Comparison of ENCODE assay signal across 20 mouse cellular contexts in genomic region chr7:12792624-12793023, GRCm38 (mm10). TPM values are rescaled to one million over a fixed set of nuclear protein-coding genes. Genes with fewer than 3 reads are reported as not detected.
A peak's percentile ranks its signal among the peaks of the same experiment; 100 is the strongest.
DNase-seq lines count a peak whose midpoint lies in the region; ATAC-seq and TF ChIP-seq lines count a peak whose summit lies in the region.
"Not testable (repeated sequence)": the region's sequence is repeated elsewhere in the genome, so short reads cannot be mapped to it uniquely, and the experiment has no call there.
"Had no signal": no experiment of that assay in that cellular context is flagged by ENCODE, and none has a peak within 500 bp of the region (broad histone marks: within the 10 kb centered on the region; RNA-seq: fewer than 3 reads in every experiment).

No protein-coding gene starts in this region.

- not testable (repeated sequence) for H3K4me1 ChIP-seq in limb, embryonic 10.5 days; testis, adult 2 months (ENCODE audit: control insufficient read depth, insufficient read depth, low read length)

- DNase-seq in B cell, adult 2 months = peak; percentile 9 to 20
- peak; percentile 75 for DNase-seq in heart, adult 11 months
- DNase-seq in limb, embryonic 10.5 days (ENCODE audit: low spot score) = peak; percentile 19

- TF ChIP-seq CTCF in testis, adult 2 months (IDR thresholded peaks at IDR 0.05; ENCODE audit: control insufficient read depth, insufficient read depth, insufficient replicate concordance, low read depth, low read length) = not testable (repeated sequence)

- WGBS in limb, embryonic 10.5 days = 89% methylated on average over 11 of the region's 11 CpGs

- H3K9me3 ChIP-seq in limb, embryonic 10.5 days (replicated peaks) = not testable (repeated sequence)

- TF ChIP-seq POLR2A in testis, adult 2 months (IDR thresholded peaks at IDR 0.05; ENCODE audit: control insufficient read depth, low read depth, low read length) = not testable (repeated sequence)

- ATAC-seq in common myeloid progenitor, adult 5-6 weeks (replicated peaks; ENCODE audit: low read depth, poor library complexity, severe bottlenecking) = peak; percentile 91
- ATAC-seq in megakaryocyte progenitor cell, adult 5-6 weeks (replicated peaks; ENCODE audit: poor library complexity) = peak; percentile 90

- not testable (repeated sequence) for H3K27me3 ChIP-seq in limb, embryonic 10.5 days (ENCODE audit: low read depth, poor library complexity, severe bottlenecking); testis, adult 2 months (ENCODE audit: control insufficient read depth, insufficient read depth, low read length)

- H3K36me3 ChIP-seq in limb, embryonic 10.5 days; testis, adult 2 months (ENCODE audit: control insufficient read depth, insufficient read depth, low read length): not testable (repeated sequence)

- H3K27ac ChIP-seq in limb, embryonic 10.5 days; testis, adult 2 months (ENCODE audit: control insufficient read depth, insufficient read depth, low read depth, low read length): not testable (repeated sequence)

- not testable (repeated sequence) for H3K4me3 ChIP-seq in limb, embryonic 10.5 days
- H3K4me3 ChIP-seq in testis, adult 2 months (ENCODE audit: control insufficient read depth, low read depth, low read length) = peak overlapping the region; percentile 56

RNA-seq across cellular contexts. Expression of gene Zscan18, which starts 10.8 kb away (rescaled TPM):
- total RNA-seq in common myeloid progenitor, adult 5-6 weeks (2017) = 2.7 and 5.7 TPM in 2 replicates
- 13.8 and 15.7 TPM in 2 replicates for polyA plus RNA-seq in limb, embryonic 10.5 days (2016; fragmentation: Nextera tagmentation; extraction: Ambion mirVana)
- 0.95 and 2.0 TPM in 2 replicates for total RNA-seq in megakaryocyte progenitor cell, adult 5-6 weeks (2015)
- 1.1 and 1.7 TPM in 2 replicates for total RNA-seq in megakaryocyte progenitor cell, adult 5-6 weeks (2017)
- polyA plus RNA-seq in testis, adult 2 months (2012; rRNA removed) = 7.6 and 9.0 TPM in 2 replicates
- polyA plus RNA-seq: erythroblast, embryonic 14.5 days; G1E had no signal

RNA-seq across cellular contexts. Expression of gene Zfp329, which starts 26.0 kb away (rescaled TPM):
- total RNA-seq in common myeloid progenitor, adult 5-6 weeks (2017) = 9.8 and 11.9 TPM in 2 replicates
- polyA plus RNA-seq in limb, embryonic 10.5 days (2016; fragmentation: Nextera tagmentation; extraction: Ambion mirVana) = 14.8 and 16.8 TPM in 2 replicates
- total RNA-seq in megakaryocyte progenitor cell, adult 5-6 weeks (2015) = 6.5 and 7.5 TPM in 2 replicates
- total RNA-seq in megakaryocyte progenitor cell, adult 5-6 weeks (2017) = 6.2 and 7.8 TPM in 2 replicates
- 2.0 and 3.0 TPM in 2 replicates for polyA plus RNA-seq in testis, adult 2 months (2012; rRNA removed)

RNA-seq across cellular contexts. Expression of gene Zfp110, which starts 41.9 kb away (rescaled TPM):
- 25.2 and 44.3 TPM in 2 replicates for total RNA-seq in common myeloid progenitor, adult 5-6 weeks (2017)
- 30.4 and 32.6 TPM in 2 replicates for polyA plus RNA-seq in limb, embryonic 10.5 days (2016; fragmentation: Nextera tagmentation; extraction: Ambion mirVana)
- 26.4 and 30.9 TPM in 2 replicates for total RNA-seq in megakaryocyte progenitor cell, adult 5-6 weeks (2015)
- total RNA-seq in megakaryocyte progenitor cell, adult 5-6 weeks (2017) = 31.2 and 36.8 TPM in 2 replicates
- polyA plus RNA-seq in testis, adult 2 months (2012; rRNA removed) = 33.3 and 34.2 TPM in 2 replicates

RNA-seq across cellular contexts. Expression of gene Vmn2r56, which starts 57.8 kb away (rescaled TPM):
- total RNA-seq in common myeloid progenitor, adult 5-6 weeks (2017) = not detected in 2 replicates
- not detected in 2 replicates for polyA plus RNA-seq in limb, embryonic 10.5 days (2016; fragmentation: Nextera tagmentation; extraction: Ambion mirVana)
- not detected in 2 replicates for total RNA-seq in megakaryocyte progenitor cell, adult 5-6 weeks (2015)
- total RNA-seq in megakaryocyte progenitor cell, adult 5-6 weeks (2017) = not detected in 2 replicates
- polyA plus RNA-seq in testis, adult 2 months (2012; rRNA removed) = not detected in 2 replicates
- total RNA-seq: adrenal gland, adult 18-20 months; adrenal gland, postnatal 14 days; adrenal gland, postnatal 36 days had no signal
- polyA plus RNA-seq: C2C12; embryonic facial prominence, embryonic 11.5 days; embryonic facial prominence, embryonic 13.5 days; embryonic facial prominence, embryonic 15.5 days; erythroblast, embryonic 14.5 days; forebrain, embryonic 10.5 days; forebrain, embryonic 12.5 days; forebrain, embryonic 14.5 days; forebrain, embryonic 16.5 days; G1E; Patski had no signal

Comparison
In these comparisons a context has a peak if more than half of its experiments do, and no peak if none do; other contexts are left out.
1. DNase-seq: peak in every context shown above with its lines; median percentile 75 in heart, adult 11 months; 19 in limb, embryonic 10.5 days; 14 in B cell, adult 2 months.